Comparison of ENCODE assay signal across 7 mouse cellular contexts in genomic region chr19:45460749-45461736, GRCm38 (mm10).
DNase-seq lines count a peak whose midpoint lies in the region; ATAC-seq and TF ChIP-seq lines count a peak whose summit lies in the region.

No protein-coding gene starts in this region.

- H3K4me3 ChIP-seq in lung, embryonic 14.5 days (ENCODE audit: low read depth, low read length) = no peak overlapping the region
- no peak overlapping the region for H3K4me3 ChIP-seq in lung, adult 2 months (replicated peaks; ENCODE audit: extremely low read depth, low read depth, low read length)
- H3K4me3 ChIP-seq in hindbrain, embryonic 13.5 days = no peak overlapping the region

- no peak for ATAC-seq in lung, embryonic 14.5 days (ENCODE audit: insufficient read depth)
- peak; percentile 57; the same call in 1 of the 2 replicates for ATAC-seq in hindbrain, embryonic 13.5 days (ENCODE audit: low FRiP score)

- H3K27me3 ChIP-seq in lung, embryonic 14.5 days (ENCODE audit: insufficient read depth, low read length) = no peaks in the 10 kb centered on the region
- peaks cover 16% of the 10 kb centered on the region for H3K27me3 ChIP-seq in hindbrain, embryonic 13.5 days

- H3K27ac ChIP-seq in lung, embryonic 14.5 days (ENCODE audit: low read depth) = no peak overlapping the region
- peak overlapping the region; percentile 13; the same call in 1 of the 2 replicates for H3K27ac ChIP-seq in hindbrain, embryonic 13.5 days

- H3K36me3 ChIP-seq in lung, embryonic 14.5 days (ENCODE audit: insufficient read depth) = peaks cover 3% of the 10 kb centered on the region; the same call in 1 of the 2 replicates
- no peaks in the 10 kb centered on the region; the same call in 1 of the 2 replicates for H3K36me3 ChIP-seq in hindbrain, embryonic 13.5 days

- 45% methylated on average over 10 of the region's 10 CpGs for WGBS in lung, embryonic 14.5 days
- WGBS in lung, adult 2 months = 76% methylated on average over 10 of the region's 10 CpGs
- 40% methylated on average over 10 of the region's 10 CpGs for WGBS in hindbrain, embryonic 13.5 days

- DNase-seq in lung, embryonic 14.5 days = peak; percentile 70
- no peak for DNase-seq in lung, adult 2 months
- DNase-seq in brain, adult 2 months (ENCODE audit: low read depth, low spot score) = peak; percentile 67
- peak; percentile 83 for DNase-seq in thymus, postnatal 0 days (ENCODE audit: low spot score)
- no peak for DNase-seq in left cerebral cortex, postnatal 25 days (ENCODE audit: low spot score in 2 of 2)
- no peak for DNase-seq in heart, postnatal 25 days (ENCODE audit: low spot score)

- H3K4me1 ChIP-seq in lung, embryonic 14.5 days (ENCODE audit: insufficient read depth) = no peaks in the 10 kb centered on the region
- H3K4me1 ChIP-seq in lung, adult 2 months (ENCODE audit: control insufficient read depth, insufficient read depth, low read length) = no peaks in the 10 kb centered on the region
- peaks cover 26% of the 10 kb centered on the region for H3K4me1 ChIP-seq in hindbrain, embryonic 13.5 days (replicated peaks)

- peak; percentile 63 for TF ChIP-seq CTCF in lung, embryonic 14.5 days (IDR thresholded peaks at IDR 0.05; ENCODE audit: low read depth)
- no peak for TF ChIP-seq CTCF in lung, adult 2 months (IDR thresholded peaks at IDR 0.05; ENCODE audit: insufficient read depth, low read length)

- no peak for TF ChIP-seq POLR2A in lung, adult 2 months (IDR thresholded peaks at IDR 0.05; ENCODE audit: borderline replicate concordance, extremely low read depth, low read depth, low read length)

- no peak overlapping the region for H3K4me2 ChIP-seq in lung, embryonic 14.5 days
- H3K4me2 ChIP-seq in hindbrain, embryonic 13.5 days = no peak overlapping the region

- H3K9me3 ChIP-seq in lung, embryonic 14.5 days (ENCODE audit: low read depth, low read length) = no peaks in the 10 kb centered on the region
- no peaks in the 10 kb centered on the region for H3K9me3 ChIP-seq in hindbrain, embryonic 13.5 days

- intact Hi-C loops in left cerebral cortex, postnatal 25 days (cut with DNase I) = no loop called here
- intact Hi-C loops in heart, postnatal 25 days (cut with DNase I) = no loop called here

- no peak overlapping the region for H3K9ac ChIP-seq in lung, embryonic 14.5 days
- no peak overlapping the region for H3K9ac ChIP-seq in hindbrain, embryonic 13.5 days

Comparison
In these comparisons a context has a peak if more than half of its experiments do, and no peak if none do; other contexts are left out.
1. DNase-seq: peak in lung, embryonic 14.5 days (single experiment), brain, adult 2 months (single experiment) and thymus, postnatal 0 days (single experiment); none in lung, adult 2 months (single experiment), left cerebral cortex, postnatal 25 days (0 of 2) and heart, postnatal 25 days (single experiment).